Mouse (Mus musculus) spleen, adult 2 months (tissue): ENCODE measurements around the gene Sap18b. TPM values are rescaled to one million over a fixed set of nuclear protein-coding genes. Genes with fewer than 3 reads are reported as not detected.

Experiments used
- DNase-seq, 2 experiments: peaks; one replicate each; pipeline versions ENCODE4 v3.0.0 to v3.0.0-alpha.2; 2012 to 2021; ENCODE audit warnings: low spot score in 2 of 2, low read depth in 1 of 2
- H3K27ac ChIP-seq: fragments of 200-500 bp; 2 replicates; pipeline ENCODE4 v1.5.1; 2012; ENCODE audit warnings: low read length, inconsistent platforms; ENCODE audit not compliant: insufficient read depth
- H3K27me3 ChIP-seq: fragments of 200-500 bp; 2 replicates; pipeline ENCODE4 v1.6.1; 2012; ENCODE audit warnings: mild to moderate bottlenecking, moderate library complexity, low read length, inconsistent platforms; ENCODE audit not compliant: control insufficient read depth, insufficient read depth
- H3K36me3 ChIP-seq: fragments of 200-500 bp; 2 replicates; pipeline ENCODE4 v1.6.1; 2012; ENCODE audit warnings: mild to moderate bottlenecking, low read length, inconsistent platforms; ENCODE audit not compliant: control insufficient read depth, insufficient read depth
- H3K4me1 ChIP-seq: fragments of 200-500 bp; 2 replicates; pipeline ENCODE4 v1.6.1; 2011; ENCODE audit warnings: inconsistent platforms; ENCODE audit not compliant: control insufficient read depth, insufficient read depth, insufficient read length
- H3K4me3 ChIP-seq: fragments of 200-500 bp; 2 replicates; pipeline ENCODE4 v1.5.1; 2011; ENCODE audit warnings: mild to moderate bottlenecking, inconsistent platforms; ENCODE audit not compliant: insufficient read depth, insufficient read length; ENCODE audit errors: extremely low read depth
- CTCF ChIP-seq: fragments of 200-500 bp; IDR thresholded peaks from 2 replicates; pipeline ENCODE4 v1.5.1; 2011; ENCODE audit warnings: mild to moderate bottlenecking, inconsistent platforms; ENCODE audit not compliant: insufficient read depth, insufficient read length, insufficient replicate concordance; ENCODE audit errors: extremely low read depth
- POLR2A ChIP-seq: fragments of 200-500 bp; IDR thresholded peaks from 2 replicates; pipeline ENCODE4 v1.6.1; 2011; ENCODE audit warnings: low read depth, low read length, inconsistent platforms
- WGBS: fragments of 180-500 bp; shearing (Covaris S2); methylation state at CpG from one replicate; pipeline ENCODE4 v1.1.7; 2018; 5-methylcytosine and 5-hydroxymethylcytosine counted together
- polyA plus RNA-seq: library from polyadenylated mRNA; depleted of rRNA; stranded (reverse); fragments of >200 nt; gene quantifications from 2 replicates; pipeline ENCODE4 v1.2.3, GENCODE M21; 2012; rRNA removed

Gene Sap18b
- polyA plus RNA-seq, 1 experiment, result 24.9 TPM

GRCm38 (mm10) chr8:95875270-95875669 lies 50.1 kb downstream of the Sap18b start:
- Histone ChIP-seq H3K4me3 (no peak overlapping the region), H3K27ac (no peak overlapping the region), H3K27me3 (no peaks in the 10 kb centered on the region), H3K36me3 (peaks cover 33% of the 10 kb centered on the region), H3K4me1 (no peaks in the 10 kb centered on the region)
- no peak for DNase-seq
- TF ChIP-seq POLR2A, result no peak
- no peak for TF ChIP-seq CTCF
- WGBS, result 97% methylated on average over 7 of the region's 7 CpGs

Other genes with a start within 250 kb of the Sap18b start
- not detected in 2 replicates for gene Prss54, start 249.0 kb upstream of the Sap18b start, polyA plus RNA-seq
- 1.8 and 2.1 TPM in 2 replicates for gene Gins3, start 191.9 kb upstream of the Sap18b start, polyA plus RNA-seq
- gene Ndrg4, start 148.4 kb upstream of the Sap18b start, polyA plus RNA-seq, result 1.2 and 2.0 TPM in 2 replicates
- gene Setd6, start 109.5 kb upstream of the Sap18b start, polyA plus RNA-seq, result 7.2 and 10.2 TPM in 2 replicates
- gene Cnot1, start 17.9 kb upstream of the Sap18b start, polyA plus RNA-seq, result 68.2 and 74.1 TPM in 2 replicates
- 14.9 and 20.1 TPM in 2 replicates for gene Slc38a7, start 28.2 kb downstream of the Sap18b start, polyA plus RNA-seq
- 38.4 and 45.5 TPM in 2 replicates for gene Got2, start 63.2 kb downstream of the Sap18b start, polyA plus RNA-seq